In the genomic region with DNA sequence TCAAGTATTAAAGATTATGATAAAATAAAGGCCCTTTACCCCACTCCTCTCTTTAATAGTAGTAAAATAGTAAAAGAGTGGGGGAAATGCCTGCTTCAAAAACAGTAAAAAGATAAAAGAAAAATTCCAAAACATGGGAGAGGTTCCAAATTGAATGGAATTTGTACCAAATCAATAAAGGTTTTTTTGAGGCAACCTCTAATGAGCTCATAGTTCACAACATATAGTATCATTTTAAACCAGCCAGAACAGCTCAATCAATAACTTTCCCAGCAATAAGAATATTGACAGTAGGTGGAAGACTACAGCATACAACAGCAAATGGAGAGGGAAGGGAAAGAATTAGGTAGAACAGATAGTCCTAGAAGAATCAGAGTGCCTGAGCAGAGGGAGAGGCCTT, we compare ENCODE assay signal across 18 mouse cellular contexts.
DNase-seq lines count a peak whose midpoint lies in the region; ATAC-seq and TF ChIP-seq lines count a peak whose summit lies in the region.
"Had no signal": no experiment of that assay in that cellular context is flagged by ENCODE, and none has a peak within 500 bp of the region (broad histone marks: within the 10 kb centered on the region; RNA-seq: fewer than 3 reads in every experiment).

No protein-coding gene starts in this region.

- H3K27ac ChIP-seq in gastrocnemius, adult 2 months: peak overlapping the region; percentile 63
- H3K27ac ChIP-seq in liver, postnatal 0 days (ENCODE audit: low read depth): 0 out of 2 replicates have a peak overlapping the region, but pooled peaks have one; percentile 16
- H3K27ac ChIP-seq: embryonic facial prominence, embryonic 13.5 days; embryonic facial prominence, embryonic 15.5 days; forebrain, embryonic 13.5 days; forebrain, embryonic 15.5 days had no signal

- no peak for TF ChIP-seq CTCF in gastrocnemius, adult 2 months (IDR thresholded peaks at IDR 0.05)
- no peak for TF ChIP-seq CTCF in liver, postnatal 0 days (IDR thresholded peaks at IDR 0.05; ENCODE audit: low read depth)

- TF ChIP-seq EP300 in liver, postnatal 0 days (IDR thresholded peaks at IDR 0.05; ENCODE audit: low read depth): no peak

- DNase-seq in gastrocnemius, adult 2 months: no peak
- DNase-seq in gastrocnemius, adult 8-10 months (ENCODE audit: low spot score in 2 of 2): no peak
- no peak for DNase-seq in liver, postnatal 0 days
- no peak for DNase-seq in liver
- DNase-seq in B cell, adult 2 months: no peak
- DNase-seq: adrenal gland, adult 8-10 months; adrenal gland, postnatal 14 days; adrenal gland, postnatal 36 days; cerebellum, adult 11-12 months; cerebellum, adult 2 months; cerebellum, adult 9-10 months; cerebellum, postnatal 10 days; cerebellum, postnatal 25 days; forebrain, postnatal 0 days had no signal

- peak; percentile 62 for ATAC-seq in liver, postnatal 0 days
- ATAC-seq: forebrain, embryonic 13.5 days; forebrain, embryonic 15.5 days; forebrain, postnatal 0 days had no signal

- H3K4me1 ChIP-seq in liver, postnatal 0 days (ENCODE audit: insufficient read depth): no peaks in the 10 kb centered on the region
- H3K4me1 ChIP-seq: forebrain, embryonic 13.5 days; forebrain, embryonic 15.5 days had no signal

- H3K27me3 ChIP-seq in liver, postnatal 0 days (ENCODE audit: insufficient read depth, low read length): no peaks in the 10 kb centered on the region
- H3K27me3 ChIP-seq: embryonic facial prominence, embryonic 13.5 days; embryonic facial prominence, embryonic 15.5 days; forebrain, embryonic 13.5 days; forebrain, embryonic 15.5 days had no signal

- H3K4me3 ChIP-seq in gastrocnemius, adult 2 months: no peak overlapping the region
- H3K4me3 ChIP-seq in liver, postnatal 0 days (ENCODE audit: low read depth, low read length): no peak overlapping the region
- H3K4me3 ChIP-seq: embryonic facial prominence, embryonic 13.5 days; embryonic facial prominence, embryonic 15.5 days; forebrain, embryonic 13.5 days; forebrain, embryonic 15.5 days had no signal

- intact Hi-C loops in gastrocnemius, adult 2 months (cut with DNase I): no loop called here

- H3K9ac ChIP-seq in liver, postnatal 0 days (replicated peaks): no peak overlapping the region
- H3K9ac ChIP-seq: embryonic facial prominence, embryonic 13.5 days; embryonic facial prominence, embryonic 15.5 days; forebrain, embryonic 13.5 days; forebrain, embryonic 15.5 days; forebrain, postnatal 0 days had no signal

- H3K4me2 ChIP-seq in liver, postnatal 0 days (ENCODE audit: low read depth, low read length): no peak overlapping the region
- H3K4me2 ChIP-seq: embryonic facial prominence, embryonic 13.5 days; embryonic facial prominence, embryonic 15.5 days; forebrain, embryonic 13.5 days; forebrain, embryonic 15.5 days had no signal

- H3K36me3 ChIP-seq in liver, postnatal 0 days (replicated peaks; ENCODE audit: insufficient read depth, low read length): no peaks in the 10 kb centered on the region
- H3K36me3 ChIP-seq: embryonic facial prominence, embryonic 13.5 days; embryonic facial prominence, embryonic 15.5 days; forebrain, embryonic 15.5 days had no signal

- no peaks in the 10 kb centered on the region for H3K9me3 ChIP-seq in liver, postnatal 0 days (ENCODE audit: low read length)
- H3K9me3 ChIP-seq: embryonic facial prominence, embryonic 13.5 days; embryonic facial prominence, embryonic 15.5 days; forebrain, embryonic 13.5 days; forebrain, embryonic 15.5 days had no signal
